Mouse (Mus musculus) myocyte (in vitro differentiated cells): ENCODE measurements around the gene Ccdc9.

ENCODE experiments used
- CEBPB ChIP-seq: IDR thresholded peaks from 2 replicates; pipeline ENCODE4 v1.6.1; 2011; ENCODE audit warnings: mild to moderate bottlenecking, moderate library complexity; ENCODE audit not compliant: poor library complexity, insufficient read depth, severe bottlenecking
- MAX ChIP-seq: IDR thresholded peaks from one replicate; pipeline ENCODE4 v1.6.1; 2011; ENCODE audit warnings: low read depth, mild to moderate bottlenecking, control low read depth
- MYOD1 ChIP-seq, 3 experiments: IDR thresholded peaks; one replicate each; pipeline ENCODE4 v1.6.1; 2011; ENCODE audit warnings: control low read depth in 2 of 3, low read depth in 2 of 3, mild to moderate bottlenecking in 2 of 3, moderate library complexity in 1 of 3; ENCODE audit not compliant: insufficient read length in 2 of 3, control insufficient read depth in 1 of 3
- POLR2A ChIP-seq: IDR thresholded peaks from one replicate; pipeline ENCODE4 v1.6.1; 2011; ENCODE audit warnings: low read depth, mild to moderate bottlenecking, control low read depth, moderate library complexity; ENCODE audit not compliant: insufficient read length
- POLR2AphosphoS2 ChIP-seq: IDR thresholded peaks from one replicate; pipeline ENCODE4 v1.6.1; 2011; ENCODE audit warnings: low read depth, control low read depth; ENCODE audit not compliant: insufficient read length
- SRF ChIP-seq: IDR thresholded peaks from one replicate; pipeline ENCODE4 v1.6.1; 2011; ENCODE audit warnings: low read depth; ENCODE audit not compliant: control insufficient read depth, insufficient read length
- TCF12 ChIP-seq: IDR thresholded peaks from one replicate; pipeline ENCODE4 v1.6.1; 2011; ENCODE audit warnings: mild to moderate bottlenecking, control low read depth; ENCODE audit not compliant: poor library complexity, insufficient read depth, severe bottlenecking
- TCF3 ChIP-seq: IDR thresholded peaks from one replicate; pipeline ENCODE4 v1.6.1; 2011; ENCODE audit warnings: low read depth, control low read depth; ENCODE audit not compliant: insufficient read length
- USF1 ChIP-seq: IDR thresholded peaks from one replicate; pipeline ENCODE4 v1.6.1; 2011; ENCODE audit warnings: low read depth, mild to moderate bottlenecking, control low read depth, moderate library complexity

GRCm38 (mm10) chr7:16229869-16230268 lies 56.7 kb downstream of the Ccdc9 start:
- no peak for TF ChIP-seq POLR2A
- no peak for TF ChIP-seq MAX
- no peak for TF ChIP-seq SRF
- no peak for TF ChIP-seq MYOD1 (IDR thresholded peaks at IDR 0.05; ENCODE audit: control insufficient read depth in 1 of 3, insufficient read length in 2 of 3, low read depth in 2 of 3)
- no peak for TF ChIP-seq USF1
- no peak for TF ChIP-seq POLR2AphosphoS2
- TF ChIP-seq CEBPB = no peak
- TF ChIP-seq TCF3 = no peak
- no peak for TF ChIP-seq TCF12
